Mouse (Mus musculus) MEL (cell line): Measurements from ENCODE around the gene Rph3al. TPM values are rescaled to one million over a fixed set of nuclear protein-coding genes. Genes with fewer than 3 reads are reported as not detected.

Source experiments
- DNase-seq: peaks from one replicate; pipeline ENCODE4 v3.0.0; 2011; ENCODE audit warnings: low read depth, low spot score
- H3K27ac ChIP-seq: 2 replicates; pipeline ENCODE4 v1.5.1; 2012; ENCODE audit warnings: low read depth, mild to moderate bottlenecking, control low read depth, low read length, moderate library complexity; ENCODE audit not compliant: control insufficient read depth
- H3K27me3 ChIP-seq, 2 experiments: fragments of 150-350 bp in 1 of 2; sonication (generic) in 1 of 2; 2 replicates each; pipeline ENCODE4 v1.6.1; 2012; ENCODE audit warnings: low read length in 2 of 2, mild to moderate bottlenecking in 2 of 2, improper control_type of control experiment in 1 of 2, moderate library complexity in 1 of 2; ENCODE audit not compliant: insufficient read depth in 2 of 2, control insufficient read depth in 1 of 2
- H3K36me3 ChIP-seq, 2 experiments: 2 replicates each; pipeline ENCODE4 v1.6.1; 2012 to 2014; ENCODE audit warnings: low read length in 2 of 2, improper control_type of control experiment in 1 of 2, inconsistent platforms in 1 of 2, mild to moderate bottlenecking in 1 of 2; ENCODE audit not compliant: insufficient read depth in 2 of 2, control insufficient read depth in 1 of 2
- H3K4me1 ChIP-seq, 2 experiments: fragments of 150-350 bp in 1 of 2; sonication (generic) in 1 of 2; 2 replicates each; pipeline ENCODE4 v1.6.1; 2012; ENCODE audit warnings: low read length in 2 of 2, improper control_type of control experiment in 1 of 2, mild to moderate bottlenecking in 1 of 2; ENCODE audit not compliant: insufficient read depth in 2 of 2, control insufficient read depth in 1 of 2
- H3K4me3 ChIP-seq, 2 experiments: fragments of 150-350 bp in 1 of 2; sonication (generic) in 1 of 2; 2 replicates each; pipeline ENCODE4 v1.5.1; 2012; ENCODE audit warnings: low read depth in 2 of 2, low read length in 2 of 2, mild to moderate bottlenecking in 2 of 2, moderate library complexity in 2 of 2, control low read depth in 1 of 2, improper control_type of control experiment in 1 of 2; ENCODE audit not compliant: control insufficient read depth in 1 of 2, insufficient read depth in 1 of 2
- H3K79me2 ChIP-seq: 2 replicates; pipeline ENCODE4 v1.6.1; 2012; ENCODE audit warnings: mild to moderate bottlenecking, low read length, moderate library complexity; ENCODE audit not compliant: control insufficient read depth, poor library complexity, insufficient read depth
- H3K9ac ChIP-seq: 2 replicates; pipeline ENCODE4 v1.6.1; 2012; ENCODE audit warnings: low read depth, mild to moderate bottlenecking, control low read depth, low read length, moderate library complexity; ENCODE audit not compliant: control insufficient read depth, poor library complexity, severe bottlenecking
- H3K9me3 ChIP-seq: fragments of 150-350 bp; sonication (generic); replicated peaks from 2 replicates; pipeline ENCODE4 v1.6.1; 2012; ENCODE audit warnings: mild to moderate bottlenecking, low read length, improper control_type of control experiment, moderate library complexity; ENCODE audit not compliant: insufficient read depth
- CTCF ChIP-seq, 3 experiments: IDR thresholded peaks in 2 of 3; conservative IDR thresholded peaks in 1 of 3; 2 replicates each; pipeline ENCODE4 v1.5.1; 2011 to 2012; ENCODE audit warnings: low read length in 3 of 3, low read depth in 2 of 3, mild to moderate bottlenecking in 2 of 3, improper control_type of control experiment in 1 of 3, inconsistent platforms in 1 of 3, mixed read lengths in 1 of 3, moderate library complexity in 1 of 3; ENCODE audit not compliant: control insufficient read depth in 1 of 3, insufficient read depth in 1 of 3, poor library complexity in 1 of 3, severe bottlenecking in 1 of 3
- E2F4 ChIP-seq: IDR thresholded peaks from 2 replicates; pipeline ENCODE4 v1.6.1; 2011; ENCODE audit warnings: low read depth, low read length, improper control_type of control experiment, borderline replicate concordance
- EP300 ChIP-seq, 2 experiments: IDR thresholded peaks; 2 replicates each; pipeline ENCODE4 v1.6.1; 2011; ENCODE audit warnings: improper control_type of control experiment in 2 of 2, low read length in 2 of 2, low read depth in 1 of 2, mild to moderate bottlenecking in 1 of 2
- ETS1 ChIP-seq: IDR thresholded peaks from 2 replicates; pipeline ENCODE4 v1.6.1; 2012; ENCODE audit warnings: low read depth, mild to moderate bottlenecking, inconsistent platforms, low read length, improper control_type of control experiment, moderate library complexity
- JUND ChIP-seq: IDR thresholded peaks from 2 replicates; pipeline ENCODE4 v1.6.1; 2011; ENCODE audit warnings: low read depth, mild to moderate bottlenecking, improper control_type of control experiment, low read length
- MAX ChIP-seq: IDR thresholded peaks from 2 replicates; pipeline ENCODE4 v1.6.1; 2011; ENCODE audit warnings: low read length, improper control_type of control experiment
- MAZ ChIP-seq: IDR thresholded peaks from 2 replicates; pipeline ENCODE4 v1.6.1; 2012; ENCODE audit warnings: low read depth, mild to moderate bottlenecking, inconsistent platforms, low read length, improper control_type of control experiment
- MYB ChIP-seq: IDR thresholded peaks from 2 replicates; pipeline ENCODE4 v1.6.1; 2011; ENCODE audit warnings: mild to moderate bottlenecking, low read depth, low read length, improper control_type of control experiment
- MYC ChIP-seq: IDR thresholded peaks from 2 replicates; pipeline ENCODE4 v1.6.1; 2011; ENCODE audit warnings: low read depth, mild to moderate bottlenecking, low read length, improper control_type of control experiment, moderate library complexity
- NELFE ChIP-seq: IDR thresholded peaks from 2 replicates; pipeline ENCODE4 v1.6.1; 2011; ENCODE audit warnings: low read depth, low read length, improper control_type of control experiment
- POLR2A ChIP-seq, 2 experiments: IDR thresholded peaks; 2 replicates each; pipeline ENCODE4 v1.6.1; 2011 to 2012; ENCODE audit warnings: low read length in 2 of 2, mild to moderate bottlenecking in 2 of 2, control low read depth in 1 of 2, improper control_type of control experiment in 1 of 2, low read depth in 1 of 2, moderate library complexity in 1 of 2; ENCODE audit not compliant: control insufficient read depth in 1 of 2, insufficient read depth in 1 of 2, poor library complexity in 1 of 2
- POLR2AphosphoS5 ChIP-seq: IDR thresholded peaks from 2 replicates; pipeline ENCODE4 v1.6.1; 2012; ENCODE audit warnings: low read depth, borderline replicate concordance, mild to moderate bottlenecking, inconsistent platforms, low read length, moderate library complexity, mixed read lengths
- RAD21 ChIP-seq: IDR thresholded peaks from 2 replicates; pipeline ENCODE4 v1.6.1; 2011; ENCODE audit warnings: mild to moderate bottlenecking, low read depth, low read length, improper control_type of control experiment
- SMC3 ChIP-seq: IDR thresholded peaks from 2 replicates; pipeline ENCODE4 v1.6.1; 2011; ENCODE audit warnings: low read depth, low read length, improper control_type of control experiment
- TBP ChIP-seq: IDR thresholded peaks from 2 replicates; pipeline ENCODE4 v1.8.0; 2011; ENCODE audit warnings: low read depth, low read length, improper control_type of control experiment
- USF1 ChIP-seq: IDR thresholded peaks from 2 replicates; pipeline ENCODE4 v1.6.1; 2014; ENCODE audit warnings: low read depth, mild to moderate bottlenecking, inconsistent platforms, low read length, improper control_type of control experiment, moderate library complexity
- ZC3H11A ChIP-seq: IDR thresholded peaks from 2 replicates; pipeline ENCODE4 v1.6.1; 2012; ENCODE audit warnings: low read depth, mild to moderate bottlenecking, inconsistent platforms, low read length, improper control_type of control experiment
- polyA plus RNA-seq, 2 experiments: library from polyadenylated mRNA; stranded (reverse) in 1 of 2; unstranded in 1 of 2; fragments of >175 nt in 1 of 2; fragments of >200 nt in 1 of 2; gene quantifications; 2 replicates each; pipeline versions ENCODE4 v1.2.1 to v1.2.4; 2012; ENCODE audit warnings: low replicate concordance in 2 of 2, low read depth in 1 of 2; ENCODE audit not compliant: insufficient read length in 2 of 2, insufficient read depth in 1 of 2, missing spikeins in 1 of 2
- total RNA-seq: library from RNA; depleted of rRNA; stranded (reverse); fragments of 300-350 nt; gene quantifications from 2 replicates; pipeline ENCODE4 v1.2.3, GENCODE M21; 2012

The Rph3al gene
- total and polyA plus RNA-seq, 3 experiments: 9.4 to 23.0 TPM; not detected in 1

- Histone ChIP-seq H3K4me3 (no peak overlapping the region), H3K4me1 (no peaks in the 10 kb centered on the region), H3K79me2 (no peaks in the 10 kb centered on the region), H3K27me3 (no peaks in the 10 kb centered on the region), H3K27ac (no peak overlapping the region), H3K9ac (no peak overlapping the region), H3K36me3 (no peaks in the 10 kb centered on the region), H3K9me3 (no peaks in the 10 kb centered on the region)
- TF ChIP-seq RAD21 (peak; percentile 90), SMC3 (peak; percentile 98), POLR2A (IDR thresholded peaks at IDR 0.05; ENCODE audit: control insufficient read depth in 1 of 2, insufficient read depth in 1 of 2, low read depth in 1 of 2, low read length in 2 of 2, poor library complexity in 1 of 2) (no peak), CTCF (IDR thresholded peaks at IDR 0.05 in 2 of 3, conservative IDR thresholded peaks at IDR 0.05 in 1 of 3; ENCODE audit: control insufficient read depth in 1 of 3, insufficient read depth in 1 of 3, low read depth in 2 of 3, low read length in 3 of 3, poor library complexity in 1 of 3, severe bottlenecking in 1 of 3) (peak; percentile 93 to 98 (median 96)), ZC3H11A (peak; percentile 96), MAX (no peak)
- DNase-seq: peak; percentile 75
Measured at GRCm38 (mm10) chr11:75903486-75903885, 34.7 kb downstream of the Rph3al start.

- Histone ChIP-seq H3K4me1 (no peaks in the 10 kb centered on the region), H3K27ac (no peak overlapping the region), H3K9ac (no peak overlapping the region), H3K36me3 (no peaks in the 10 kb centered on the region), H3K79me2 (no peaks in the 10 kb centered on the region), H3K9me3 (no peaks in the 10 kb centered on the region), H3K4me3 (no peak overlapping the region), H3K27me3 (no peaks in the 10 kb centered on the region)
- DNase-seq: no peak
- TF ChIP-seq RAD21 (no peak), ZC3H11A (no peak), CTCF (IDR thresholded peaks at IDR 0.05 in 2 of 3, conservative IDR thresholded peaks at IDR 0.05 in 1 of 3; ENCODE audit: control insufficient read depth in 1 of 3, insufficient read depth in 1 of 3, low read depth in 2 of 3, low read length in 3 of 3, poor library complexity in 1 of 3, severe bottlenecking in 1 of 3) (no peak), MAZ (no peak), MYC (no peak), E2F4 (no peak), USF1 (no peak), SMC3 (no peak), JUND (no peak), TBP (no peak), ETS1 (no peak), EP300 (IDR thresholded peaks at IDR 0.05; ENCODE audit: low read depth in 1 of 2, low read length in 2 of 2) (no peak), POLR2AphosphoS5 (no peak), MYB (no peak), NELFE (no peak), POLR2A (IDR thresholded peaks at IDR 0.05; ENCODE audit: control insufficient read depth in 1 of 2, insufficient read depth in 1 of 2, low read depth in 1 of 2, low read length in 2 of 2, poor library complexity in 1 of 2) (no peak)
Measured at GRCm38 (mm10) chr11:75901339-75901738, 36.9 kb downstream of the Rph3al start.
